Mouse (Mus musculus) limb, embryonic 10.5 days (tissue): ENCODE results near the gene Cyp4f17. TPM values are rescaled to one million over a fixed set of nuclear protein-coding genes. Genes with fewer than 3 reads are reported as not detected.

Experiments used
- polyA plus RNA-seq: library from polyadenylated mRNA; unstranded; fragments of >200 nt; fragmentation: Nextera tagmentation; extraction: Ambion mirVana; gene quantifications from 2 replicates; pipeline ENCODE4 v1.2.1, GENCODE M21; 2016

Gene Cyp4f17
- polyA plus RNA-seq, 1 experiment from 2014 or later = 9.2 TPM

Other genes starting within 250 kb of the Cyp4f17 start
- gene Brd4, start 221.3 kb upstream of the Cyp4f17 start, polyA plus RNA-seq = 132 and 134 TPM in 2 replicates
- gene Akap8, start 184.8 kb upstream of the Cyp4f17 start, polyA plus RNA-seq = 142 and 157 TPM in 2 replicates
- 84.7 and 106 TPM in 2 replicates for gene Akap8l, start 155.4 kb upstream of the Cyp4f17 start, polyA plus RNA-seq
- gene Wiz, start 116.6 kb upstream of the Cyp4f17 start, polyA plus RNA-seq = 36.7 and 37.2 TPM in 2 replicates
- 0.33 and 0.53 TPM in 2 replicates for gene Rasal3, start 102.5 kb upstream of the Cyp4f17 start, polyA plus RNA-seq
- not detected in 2 replicates for gene Pglyrp2, start 81.9 kb upstream of the Cyp4f17 start, polyA plus RNA-seq
- gene Cyp4f39, start 53.3 kb upstream of the Cyp4f17 start, polyA plus RNA-seq = not detected in 2 replicates
- gene Cyp4f16, start 30.5 kb downstream of the Cyp4f17 start, polyA plus RNA-seq = 13.4 and 19.2 TPM in 2 replicates
- not detected in 2 replicates for gene Cyp4f37, start 115.3 kb downstream of the Cyp4f17 start, polyA plus RNA-seq
- not detected in 2 replicates for gene Cyp4f40, start 152.8 kb downstream of the Cyp4f17 start, polyA plus RNA-seq
- 0.75 and 0.98 TPM in 2 replicates for gene Cyp4f15, start 179.6 kb downstream of the Cyp4f17 start, polyA plus RNA-seq